Mouse (Mus musculus) layer of hippocampus, adult 9-10 months (tissue): ENCODE data around the gene Gm9999.
"Not testable (repeated sequence)": the region's sequence is repeated elsewhere in the genome, so short reads cannot be mapped to it uniquely, and the experiment has no call there.

Source experiments
- DNase-seq: peaks from one replicate; pipeline ENCODE4 v3.0.0; 2022; ENCODE audit warnings: low spot score

Gene Gm9999

DNA sequence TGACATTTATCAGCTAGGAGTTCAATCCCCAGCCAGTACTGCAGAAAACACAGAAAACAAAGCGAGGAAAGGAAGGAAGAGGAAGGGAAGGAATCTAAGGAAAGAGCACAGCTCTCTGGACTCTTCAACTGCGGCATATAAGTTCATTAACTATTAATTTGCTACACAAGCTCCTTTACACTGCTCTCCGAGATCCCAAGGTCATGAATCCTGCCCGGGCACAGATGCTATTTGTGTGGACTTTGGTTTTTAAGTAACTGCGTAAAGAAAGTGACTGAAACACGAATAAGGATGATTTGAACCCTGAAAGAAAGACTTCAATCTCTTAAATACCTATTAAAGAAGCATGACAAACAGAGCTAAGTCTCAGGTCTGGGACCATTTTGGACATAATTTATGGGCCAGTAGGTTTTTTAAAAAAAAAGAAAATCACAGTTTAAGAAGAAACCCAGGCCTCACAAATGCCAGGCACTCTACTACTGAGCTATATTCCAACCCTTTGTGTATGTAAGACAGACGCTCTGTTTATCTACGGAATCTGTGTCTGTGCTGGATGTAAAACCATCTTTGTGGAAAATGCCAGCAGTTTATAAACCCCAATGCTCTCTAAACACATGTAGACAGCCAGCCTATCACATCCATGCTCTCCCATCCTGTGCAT lies 16.7 kb downstream of the Gm9999 start:
- DNase-seq = no peak

GRCm38 (mm10) chr7:47000644-47000983 lies 17.2 kb downstream of the Gm9999 start:
- DNase-seq = no peak

DNA sequence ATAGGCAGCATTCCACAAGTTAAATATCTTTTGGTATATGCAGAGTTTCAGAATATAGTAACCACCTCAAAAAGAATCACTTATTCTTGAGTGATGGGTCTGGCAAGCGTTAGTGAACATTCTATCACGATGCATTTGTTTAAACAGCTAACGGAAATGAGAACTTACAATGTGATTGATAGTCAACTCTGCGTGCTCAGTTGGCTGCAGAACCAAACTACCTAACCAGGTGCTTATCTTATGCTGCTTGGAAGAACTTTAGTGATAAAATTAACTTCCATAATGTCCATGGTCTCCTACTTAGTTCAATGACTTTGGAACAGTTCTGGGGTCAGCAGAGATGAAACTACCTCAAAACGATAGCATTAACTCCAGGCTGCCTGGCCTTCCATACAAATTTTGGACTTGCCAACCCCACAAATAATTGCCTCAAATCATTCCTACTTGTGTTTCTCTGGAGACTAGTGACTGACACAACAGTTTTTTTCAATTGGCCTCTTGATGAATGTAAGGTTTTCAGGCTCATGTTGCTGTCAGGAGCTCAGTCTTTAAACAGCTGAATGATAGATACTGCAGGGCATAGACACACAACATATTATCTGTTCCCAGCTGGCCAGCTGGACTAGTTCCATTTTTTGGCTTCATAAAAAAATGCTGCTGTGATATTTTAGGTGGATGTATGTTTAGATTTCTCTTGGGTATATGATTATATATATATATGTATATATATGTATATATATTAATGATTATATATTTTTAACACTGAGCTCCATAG lies 17.9 kb downstream of the Gm9999 start:
- no peak for DNase-seq

DNA sequence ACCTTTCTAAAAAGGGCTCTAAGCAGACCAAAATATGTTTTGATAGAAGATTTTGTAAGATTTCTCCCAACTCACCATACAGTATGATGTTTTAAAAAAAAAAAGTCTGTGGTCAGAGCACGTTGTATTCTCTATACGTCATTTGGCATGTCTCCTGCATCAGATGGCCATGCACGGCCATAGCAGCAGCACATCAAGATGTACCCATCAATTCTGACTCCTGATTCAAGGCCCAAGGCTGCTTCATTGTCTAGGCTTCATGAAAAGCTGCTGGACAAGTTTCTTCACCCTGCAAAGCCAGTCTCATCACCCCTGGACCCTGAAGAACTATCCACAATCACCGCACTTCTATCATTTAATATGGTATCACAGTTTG lies 18.5 kb downstream of the Gm9999 start:
- DNase-seq = no peak

DNA sequence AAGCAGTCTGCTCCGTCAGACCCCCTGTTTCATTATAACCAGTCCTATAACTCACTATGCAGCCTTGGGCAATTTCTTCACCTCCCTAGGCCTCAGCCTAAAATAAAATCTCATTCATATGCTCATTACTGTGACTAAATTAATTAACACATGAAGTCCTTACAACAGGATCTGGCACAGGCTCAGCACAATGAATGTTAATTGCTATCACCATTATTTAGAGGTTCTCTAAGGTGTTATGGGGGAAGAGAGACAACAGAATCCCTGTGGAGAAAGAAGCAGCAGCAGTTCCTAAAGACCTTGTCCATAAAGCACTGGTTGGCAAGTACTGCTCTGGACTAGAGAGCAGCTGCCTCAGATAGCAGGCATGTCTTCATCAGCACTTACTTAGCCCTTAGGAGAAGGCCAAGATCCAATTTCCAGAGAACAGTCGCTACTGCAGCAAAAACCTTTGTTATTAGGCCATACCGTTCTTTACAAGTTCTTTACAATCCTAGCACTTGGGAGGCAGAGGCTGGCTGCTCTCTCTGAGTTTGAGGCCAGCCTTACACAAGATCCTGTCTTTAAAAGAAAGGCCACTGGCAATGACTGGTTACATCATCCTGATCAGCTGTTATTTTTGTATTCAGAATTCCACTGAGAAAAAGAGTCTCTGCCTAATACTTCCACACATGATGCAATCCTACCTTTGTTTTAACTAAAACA lies 20.2 kb downstream of the Gm9999 start:
- no peak for DNase-seq

- no peak for DNase-seq
Measured at GRCm38 (mm10) chr7:47007109-47007780, 23.9 kb downstream of the Gm9999 start.

DNA sequence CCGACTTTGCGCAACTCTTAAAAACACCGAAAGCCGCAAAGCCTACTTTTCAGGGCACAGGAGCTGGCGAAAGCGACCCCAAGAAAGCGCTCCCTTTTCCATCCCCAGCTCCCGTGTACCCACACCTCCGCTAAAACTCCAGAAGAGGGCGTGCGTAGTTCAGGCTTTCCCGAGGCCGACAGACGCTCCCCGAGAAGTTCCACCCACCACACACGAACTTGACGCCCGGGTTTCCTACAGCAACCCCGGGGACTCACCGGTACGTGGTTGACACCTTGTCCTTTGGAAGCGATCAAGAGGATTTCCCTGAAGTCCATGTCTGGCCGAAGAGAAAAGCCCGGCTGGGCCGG lies 24.4 kb downstream of the Gm9999 start:
- DNase-seq = no peak

DNA sequence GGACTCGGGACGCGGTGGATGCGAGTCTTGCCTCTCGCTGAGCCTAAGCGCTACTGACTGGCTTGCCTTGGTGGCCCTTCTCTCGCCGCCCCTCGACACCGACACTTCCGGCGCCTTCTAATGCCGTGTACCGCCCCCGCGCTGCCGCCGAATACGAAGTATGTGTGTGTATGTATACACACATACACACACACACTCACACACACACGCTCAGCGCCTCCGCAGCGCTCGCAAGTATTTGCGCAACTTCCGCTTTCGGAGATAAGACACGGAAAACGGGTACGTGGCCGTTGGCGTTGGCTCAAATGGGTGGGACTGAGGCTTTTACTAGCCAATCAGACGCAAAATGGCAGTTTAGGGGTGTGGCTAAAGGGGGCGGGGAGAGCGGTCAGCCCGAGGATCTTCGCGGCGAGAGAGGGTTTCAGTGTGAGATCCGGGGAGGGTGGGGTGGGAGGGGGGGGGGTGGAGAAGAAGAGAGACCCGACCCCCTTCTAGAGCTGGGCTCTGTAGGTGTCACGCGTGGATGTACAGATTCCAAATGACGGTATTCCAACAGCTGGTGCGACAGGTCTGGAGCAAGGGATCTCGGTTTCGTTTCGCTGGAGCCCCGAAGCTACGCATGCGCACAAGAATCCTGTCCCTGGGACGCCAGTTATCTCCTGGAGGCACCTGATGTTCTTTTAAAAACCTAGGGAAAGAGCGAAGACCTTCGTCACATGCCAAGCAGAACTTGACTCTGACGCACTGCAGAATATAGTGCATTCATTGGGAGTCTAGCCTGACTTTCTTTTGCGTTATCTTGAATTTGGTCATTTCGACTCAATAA lies 25.0 kb downstream of the Gm9999 start, which contains the start of gene Spty2d1:
Gene Spty2d1, minus strand, starts transcription at position 244 of the 826 bp plus-strand sequence.
- DNase-seq = peak; percentile 99

- DNase-seq = no peak
Measured at GRCm38 (mm10) chr7:47013131-47013767, 29.9 kb downstream of the Gm9999 start.

DNA sequence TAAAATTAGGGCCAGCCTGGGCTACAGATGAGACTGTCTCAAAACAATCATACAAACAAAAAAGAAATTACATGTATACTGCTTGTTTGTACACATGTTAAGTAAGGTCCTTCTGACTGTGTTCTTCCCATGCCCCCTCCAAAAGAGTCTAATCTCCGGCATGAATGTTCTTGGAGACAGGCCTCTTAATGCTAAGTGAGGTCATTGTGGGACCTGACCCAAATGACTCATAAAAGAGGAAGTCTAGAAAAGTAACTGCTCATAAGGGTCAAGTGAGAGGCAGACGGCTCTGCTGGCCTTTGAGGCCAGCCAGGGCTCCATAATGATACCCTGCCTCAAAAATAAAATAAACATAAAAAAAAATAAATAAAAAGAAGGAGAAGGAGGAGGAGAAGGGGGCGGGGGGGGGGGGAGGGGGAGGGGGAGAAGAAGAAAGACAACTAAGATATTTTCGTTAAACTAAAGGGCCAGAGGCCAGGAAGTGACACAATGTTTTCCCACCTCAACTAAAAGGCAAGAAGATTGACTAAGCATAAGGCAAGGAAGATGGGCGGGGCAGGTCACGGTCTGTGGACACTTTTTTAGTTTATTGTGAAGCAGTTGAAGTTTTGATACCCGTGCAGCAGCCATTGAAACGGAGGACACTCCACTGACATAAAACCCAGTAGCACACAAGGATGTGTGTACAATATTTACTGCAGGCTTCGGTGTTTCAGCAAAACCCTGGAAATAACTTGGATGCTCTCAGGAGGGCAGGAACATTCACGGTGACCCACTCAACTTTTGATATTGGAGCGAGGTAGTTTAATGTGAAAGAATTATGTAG lies 31.4 kb downstream of the Gm9999 start:
- no peak for DNase-seq

DNA sequence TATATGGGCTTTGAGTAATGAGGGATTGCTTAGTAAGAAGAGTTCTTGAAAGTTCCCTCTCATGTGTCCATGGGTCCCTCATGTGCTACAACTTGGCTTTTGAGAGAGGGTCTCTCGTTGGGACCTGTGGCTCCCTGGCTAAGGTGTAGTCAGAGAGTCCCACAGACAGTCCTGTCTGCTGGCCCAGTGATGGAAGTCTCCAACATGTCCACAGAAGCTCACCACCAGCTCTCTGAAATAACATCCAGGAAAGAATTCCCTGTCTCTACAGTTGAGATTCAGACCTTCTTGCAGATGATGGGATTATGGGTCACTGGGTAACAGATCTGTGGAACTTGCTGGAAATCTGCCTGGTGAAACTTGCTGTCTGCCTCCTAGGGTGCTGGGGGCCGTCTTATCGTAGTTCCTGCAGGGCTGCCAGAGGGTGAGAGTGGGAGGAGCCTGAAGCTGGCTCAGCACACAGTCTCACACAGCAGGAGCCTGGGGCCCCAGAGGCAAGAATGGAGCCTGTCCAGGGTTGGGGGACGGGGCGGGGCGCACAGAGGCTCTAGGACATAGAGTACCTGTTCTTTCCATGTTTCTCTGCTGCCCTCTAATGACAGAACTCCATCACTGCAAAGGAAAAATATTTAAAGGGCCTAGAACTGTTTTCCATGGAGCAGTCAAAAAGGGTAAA lies 32.1 kb downstream of the Gm9999 start:
- peak; percentile 85 for DNase-seq

GRCm38 (mm10) chr7:47016602-47017001 lies 33.2 kb downstream of the Gm9999 start:
- no peak for DNase-seq

GRCm38 (mm10) chr7:47017146-47017545 lies 33.8 kb downstream of the Gm9999 start:
- DNase-seq = no peak

- DNase-seq = no peak
Measured at GRCm38 (mm10) chr7:47019641-47020040, 36.3 kb downstream of the Gm9999 start.

DNA sequence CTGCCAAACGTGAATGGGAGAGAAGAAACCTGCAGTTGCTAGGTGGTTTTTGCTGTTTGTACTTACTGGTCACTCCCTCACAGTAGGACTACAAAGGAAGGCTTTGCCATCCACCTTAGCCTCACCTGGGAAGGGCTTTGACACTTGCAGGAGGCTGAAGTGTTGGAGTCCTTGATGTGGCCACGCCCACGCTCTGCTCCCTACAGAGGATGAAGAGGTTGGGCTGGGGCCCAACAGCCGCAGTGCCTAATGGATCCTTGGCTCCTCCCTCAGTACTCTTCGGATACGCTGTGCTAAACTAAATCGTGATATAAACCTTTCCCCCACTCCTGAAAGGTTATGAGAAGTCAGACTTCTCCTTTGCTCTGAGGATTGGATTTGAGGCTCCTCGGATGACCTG lies 37.6 kb downstream of the Gm9999 start:
- DNase-seq = no peak

DNA sequence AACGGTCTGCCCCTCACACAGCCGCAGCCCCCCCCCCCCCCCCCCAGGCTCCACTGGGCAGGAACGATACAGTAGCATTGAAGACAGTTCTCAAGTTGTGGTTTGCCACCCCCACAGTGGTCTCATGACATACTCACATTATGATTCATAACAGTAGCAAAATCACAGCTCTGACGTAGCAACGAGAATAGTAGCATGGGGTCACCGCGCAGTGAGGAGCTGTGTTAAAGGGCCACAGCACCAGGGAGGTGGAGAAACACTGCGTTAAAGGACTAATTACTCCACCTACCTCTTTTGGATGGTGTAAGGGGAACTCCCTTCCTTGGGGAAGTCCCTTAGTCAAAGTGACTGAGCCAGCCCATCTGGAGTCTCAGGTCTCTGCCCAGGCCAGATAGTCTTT lies 39.1 kb downstream of the Gm9999 start:
- DNase-seq = no peak

- DNase-seq = peak; percentile 92
Measured at GRCm38 (mm10) chr7:47023530-47023929, 40.1 kb downstream of the Gm9999 start.

GRCm38 (mm10) chr7:47024454-47024853 lies 41.1 kb downstream of the Gm9999 start:
- no peak for DNase-seq

- no peak for DNase-seq
Measured at GRCm38 (mm10) chr7:47025429-47025828, 42.0 kb downstream of the Gm9999 start.

GRCm38 (mm10) chr7:47026899-47027298 lies 43.5 kb downstream of the Gm9999 start:
- not testable (repeated sequence) for DNase-seq
